Mouse (Mus musculus) midbrain, postnatal 0 days (tissue): ENCODE data around the gene Ppfibp2. TPM values are rescaled to one million over a fixed set of nuclear protein-coding genes. Genes with fewer than 3 reads are reported as not detected.

Experiments used
- ATAC-seq: fragments of 200-750 bp; cut with Nextera tagmentation; 2 replicates; pipeline ENCODE4 v1.8.0; 2017; ENCODE audit warnings: moderate number of reproducible peaks, mild to moderate bottlenecking, moderate TSS enrichment, moderate library complexity; ENCODE audit not compliant: low FRiP score
- DNase-seq: peaks from one replicate; pipeline ENCODE4 v3.0.0-alpha.2; 2015; ENCODE audit warnings: low spot score
- H3K27ac ChIP-seq: fragments of 300-500 bp; sonication (generic); 2 replicates; pipeline ENCODE4 v1.5.1; 2014; ENCODE audit warnings: low read depth, mild to moderate bottlenecking, low read length, mixed read lengths
- H3K27me3 ChIP-seq: fragments of 300-500 bp; sonication (generic); 2 replicates; pipeline ENCODE4 v1.6.1; 2014; ENCODE audit warnings: low read length, control low read depth, mixed read lengths; ENCODE audit not compliant: insufficient read depth
- H3K36me3 ChIP-seq: fragments of 300-500 bp; sonication (generic); 2 replicates; pipeline ENCODE4 v1.6.1; 2014; ENCODE audit warnings: low read length, control low read depth, mixed read lengths; ENCODE audit not compliant: insufficient read depth
- H3K4me1 ChIP-seq: fragments of 300-500 bp; sonication (generic); 2 replicates; pipeline ENCODE4 v1.6.1; 2014; ENCODE audit warnings: mild to moderate bottlenecking, control low read depth, antibody characterized with exemption, low read length, mixed read lengths; ENCODE audit not compliant: insufficient read depth
- H3K4me2 ChIP-seq: fragments of 300-500 bp; sonication (generic); 2 replicates; pipeline ENCODE4 v1.6.1; 2014; ENCODE audit warnings: low read depth, mild to moderate bottlenecking, low read length, mixed read lengths; ENCODE audit not compliant: poor library complexity, severe bottlenecking
- H3K4me3 ChIP-seq: fragments of 300-500 bp; sonication (generic); 2 replicates; pipeline ENCODE4 v1.5.1; 2014; ENCODE audit warnings: low read depth, mild to moderate bottlenecking, low read length, moderate library complexity
- H3K9ac ChIP-seq: fragments of 300-500 bp; sonication (generic); replicated peaks from 2 replicates; pipeline ENCODE4 v1.6.1; 2014; ENCODE audit warnings: mild to moderate bottlenecking, low read length, moderate library complexity, mixed read lengths; ENCODE audit not compliant: poor library complexity, severe bottlenecking
- H3K9me3 ChIP-seq: fragments of 300-500 bp; sonication (generic); 2 replicates; pipeline ENCODE4 v1.6.1; 2016; ENCODE audit warnings: low read length, control low read depth
- CTCF ChIP-seq: IDR thresholded peaks from 2 replicates; pipeline ENCODE4 v1.5.1; 2016; ENCODE audit warnings: antibody characterized with exemption, mild to moderate bottlenecking
- WGBS: fragments of 180-500 bp; shearing (Covaris S2); extraction: QIAGEN DNeasy Blood & Tissue Kit; methylation state at CpG from one replicate; pipeline ENCODE4 v1.1.7; 2014; 5-methylcytosine and 5-hydroxymethylcytosine counted together
- polyA plus RNA-seq: library from polyadenylated mRNA; unstranded; fragments of >200 nt; fragmentation: Nextera tagmentation; extraction: Ambion mirVana; gene quantifications from 2 replicates; pipeline ENCODE4 v1.2.1, GENCODE M21; 2015
- total RNA-seq: library from RNA; depleted of rRNA; stranded (reverse); fragments of >200 nt; gene quantifications from 2 replicates; pipeline ENCODE4 v1.2.3, GENCODE M21; 2014

Ppfibp2 gene
- total and polyA plus RNA-seq, 2 experiments from 2014 or later = 1.2 to 2.6 TPM

- Histone ChIP-seq H3K27ac (no peak overlapping the region), H3K27me3 (no peaks in the 10 kb centered on the region), H3K4me3 (no peak overlapping the region), H3K36me3 (no peaks in the 10 kb centered on the region), H3K9ac (no peak overlapping the region), H3K4me2 (no peak overlapping the region), H3K9me3 (no peaks in the 10 kb centered on the region), H3K4me1 (no peaks in the 10 kb centered on the region)
- DNase-seq (no peak), ATAC-seq (no peak)
- WGBS = 89% methylated on average over 5 of the region's 5 CpGs
- TF ChIP-seq CTCF = no peak
These were observed 105.6 kb downstream of the Ppfibp2 start for GRCm38 (mm10) chr7:107700646-107701045.

- DNase-seq (no peak), ATAC-seq (no peak)
- no peak overlapping the region for H3K27ac ChIP-seq
- H3K9me3 ChIP-seq = no peaks in the 10 kb centered on the region
- H3K4me1 ChIP-seq = no peaks in the 10 kb centered on the region
- 74% methylated on average over 13 of the region's 13 CpGs for whole genome bisulfite sequencing
- no peak overlapping the region for H3K9ac ChIP-seq
- H3K4me2 ChIP-seq = no peak overlapping the region
- no peak for TF ChIP-seq CTCF
- no peak overlapping the region for H3K4me3 ChIP-seq
- H3K36me3 ChIP-seq = no peaks in the 10 kb centered on the region
- H3K27me3 ChIP-seq = no peaks in the 10 kb centered on the region
These were observed 107.7 kb downstream of the Ppfibp2 start for GRCm38 (mm10) chr7:107702461-107703380.

- Histone ChIP-seq H3K4me2 (no peak overlapping the region), H3K9me3 (no peaks in the 10 kb centered on the region), H3K27me3 (no peaks in the 10 kb centered on the region), H3K36me3 (no peaks in the 10 kb centered on the region), H3K4me1 (peaks cover 2% of the 10 kb centered on the region; the same call in 1 of the 2 replicates), H3K9ac (no peak overlapping the region), H3K27ac (no peak overlapping the region), H3K4me3 (no peak overlapping the region)
- no peak for ATAC-seq
- peak; percentile 5 for DNase-seq
- WGBS = 54% methylated on average over 5 of the region's 5 CpGs
- no peak for TF ChIP-seq CTCF
These were observed 110.9 kb downstream of the Ppfibp2 start for GRCm38 (mm10) chr7:107705941-107706340.

- H3K9ac ChIP-seq = no peak overlapping the region
- H3K36me3 ChIP-seq = no peaks in the 10 kb centered on the region
- H3K4me2 ChIP-seq = no peak overlapping the region
- ATAC-seq (no peak), DNase-seq (no peak)
- no peak overlapping the region for H3K4me3 ChIP-seq
- no peak for TF ChIP-seq CTCF
- H3K27me3 ChIP-seq = no peaks in the 10 kb centered on the region
- H3K9me3 ChIP-seq = no peaks in the 10 kb centered on the region
- 58% methylated on average over 9 of the region's 9 CpGs for WGBS
- peaks cover 2% of the 10 kb centered on the region; the same call in 1 of the 2 replicates for H3K4me1 ChIP-seq
- H3K27ac ChIP-seq = no peak overlapping the region
These were observed 112.6 kb downstream of the Ppfibp2 start for GRCm38 (mm10) chr7:107707650-107708049.

- Histone ChIP-seq H3K9ac (no peak overlapping the region; the same call in 1 of the 2 replicates), H3K27me3 (no peaks in the 10 kb centered on the region), H3K36me3 (no peaks in the 10 kb centered on the region), H3K4me1 (peaks cover 2% of the 10 kb centered on the region; the same call in 1 of the 2 replicates), H3K4me3 (peak overlapping the region; percentile 23), H3K27ac (peak overlapping the region; percentile 7; the same call in 1 of the 2 replicates), H3K4me2 (peak overlapping the region; percentile 46), H3K9me3 (no peaks in the 10 kb centered on the region)
- WGBS = 4% methylated on average over 10 of the region's 10 CpGs
- DNase-seq = peak; percentile 82
- peak; percentile 90 for ATAC-seq
- TF ChIP-seq CTCF = peak; percentile 76
These were observed 113.6 kb downstream of the Ppfibp2 start for GRCm38 (mm10) chr7:107708491-107709112.

GRCm38 (mm10) chr7:107712743-107713142, 117.7 kb downstream of the Ppfibp2 start:
- 63% methylated on average over 6 of the region's 6 CpGs for WGBS
- Histone ChIP-seq H3K27me3 (no peaks in the 10 kb centered on the region), H3K9ac (no peak overlapping the region), H3K4me1 (peaks cover 2% of the 10 kb centered on the region; the same call in 1 of the 2 replicates), H3K9me3 (no peaks in the 10 kb centered on the region), H3K36me3 (no peaks in the 10 kb centered on the region), H3K4me3 (no peak overlapping the region), H3K4me2 (no peak overlapping the region), H3K27ac (no peak overlapping the region)
- TF ChIP-seq CTCF = no peak
- no peak for ATAC-seq
- DNase-seq = peak; percentile 30
